Mouse (Mus musculus): ENCODE measurements around the gene Stam2.

Stam2 gene

DNA sequence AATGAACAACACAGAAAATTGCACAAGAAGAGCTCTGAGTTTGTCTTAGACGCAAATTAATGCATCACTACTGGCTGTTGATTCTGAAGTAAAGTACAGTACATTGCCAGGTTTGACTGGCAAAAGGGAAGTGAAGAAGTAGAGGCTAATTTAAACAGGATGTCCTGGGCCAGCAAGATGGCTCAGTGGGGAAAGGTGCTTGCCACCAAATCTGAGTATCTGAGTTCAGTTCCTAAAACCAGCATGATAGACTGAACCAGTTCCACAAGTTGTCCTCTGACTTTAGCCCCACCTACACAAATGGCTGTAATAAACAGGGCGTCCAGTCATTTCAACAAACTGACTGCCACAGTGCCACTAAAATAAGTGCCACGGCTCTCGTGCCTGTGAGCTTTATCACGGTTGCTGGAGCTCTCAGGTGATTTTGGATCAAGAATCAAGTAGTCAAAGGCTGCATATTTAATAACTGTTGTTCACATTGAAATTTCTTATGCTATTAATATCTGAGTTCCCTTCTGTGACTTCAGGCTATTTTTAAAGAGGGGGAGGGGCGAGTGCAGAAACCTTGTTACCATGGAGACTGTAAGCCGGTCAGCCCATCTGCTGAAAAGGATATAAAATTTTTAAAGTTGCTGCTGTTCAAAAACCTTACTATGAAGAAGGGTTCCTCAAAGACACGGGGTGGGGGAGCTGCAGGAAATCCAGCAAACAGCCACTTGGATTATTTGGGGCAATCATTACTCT, 94.7 kb downstream of the Stam2 start:
- no peak for DNase-seq (ENCODE audit: low spot score)

DNA sequence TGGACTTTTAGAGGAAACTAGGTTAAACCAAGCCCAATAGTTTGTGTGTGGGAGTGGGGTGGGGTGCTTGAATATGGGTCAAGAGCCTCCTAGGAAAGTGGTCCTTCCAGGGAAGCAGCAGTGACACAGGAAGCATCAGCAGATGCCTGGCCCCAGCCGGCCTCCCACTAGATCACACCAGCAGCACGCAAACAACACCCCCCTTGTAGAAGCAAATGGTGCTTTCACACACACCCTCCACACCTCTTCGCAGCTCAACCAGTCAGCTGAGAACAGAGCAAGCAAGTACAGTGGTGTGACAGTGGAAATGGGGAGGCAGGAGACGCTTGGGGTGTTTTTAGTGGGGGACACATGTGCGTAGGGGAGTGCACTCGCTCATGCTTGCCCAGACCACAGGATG, 98.4 kb downstream of the Stam2 start:
- DNase-seq (ENCODE audit: low spot score) = no peak

All from urinary bladder, postnatal 14 days (tissue).